Mouse (Mus musculus) cerebellum, adult 8-10 months (tissue): ENCODE data around the gene Farsa.
"Not testable (repeated sequence)": the region's sequence is repeated elsewhere in the genome, so short reads cannot be mapped to it uniquely, and the experiment has no call there.

Source experiments
- DNase-seq: peaks from one replicate; pipeline ENCODE4 v3.0.0; 2022

The Farsa gene

DNA sequence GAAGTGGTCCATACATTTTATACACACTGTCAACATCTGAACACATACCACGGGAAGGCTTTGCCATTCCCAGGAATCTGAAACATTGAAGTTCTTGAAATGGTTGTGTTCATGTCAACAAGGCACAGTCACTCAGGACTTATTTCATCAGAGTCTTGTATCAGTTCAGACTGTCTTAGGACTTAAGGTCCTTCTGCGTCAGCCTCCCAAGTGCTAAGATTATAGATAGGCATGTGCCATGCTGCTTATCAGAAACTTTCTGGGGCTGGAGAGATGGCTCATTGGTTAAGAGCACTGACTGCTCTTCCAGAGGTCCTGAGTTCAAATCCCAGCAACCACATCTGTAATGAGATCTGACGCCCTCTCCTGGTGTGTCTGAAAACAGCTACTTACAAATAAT lies 17.6 kb downstream of the Farsa start:
- DNase-seq = no peak

GRCm38 (mm10) chr8:84877297-84878035 lies 20.7 kb downstream of the Farsa start:
- peak; percentile 75 for DNase-seq

GRCm38 (mm10) chr8:84878915-84879314 lies 22.1 kb downstream of the Farsa start:
- DNase-seq = no peak

DNA sequence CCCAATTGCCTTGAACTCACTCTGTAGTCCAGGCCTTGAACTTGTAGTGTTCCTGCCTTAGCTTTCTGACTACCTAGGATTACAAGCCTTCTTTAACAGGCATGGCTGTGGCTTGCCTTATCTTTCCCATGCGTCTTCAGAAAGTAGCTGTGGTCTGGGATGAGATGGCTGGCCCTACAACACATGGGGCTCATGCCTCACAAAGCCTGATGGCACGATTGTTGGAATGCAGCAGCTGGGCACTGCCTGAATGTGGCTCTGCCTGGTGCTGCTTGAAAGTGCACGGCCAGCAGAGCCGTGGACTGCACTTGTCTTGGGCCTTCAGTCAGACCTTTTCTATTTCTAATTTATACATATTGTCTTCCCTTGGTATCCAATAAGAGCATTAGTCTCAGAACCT lies 27.9 kb downstream of the Farsa start:
- DNase-seq = no peak

DNA sequence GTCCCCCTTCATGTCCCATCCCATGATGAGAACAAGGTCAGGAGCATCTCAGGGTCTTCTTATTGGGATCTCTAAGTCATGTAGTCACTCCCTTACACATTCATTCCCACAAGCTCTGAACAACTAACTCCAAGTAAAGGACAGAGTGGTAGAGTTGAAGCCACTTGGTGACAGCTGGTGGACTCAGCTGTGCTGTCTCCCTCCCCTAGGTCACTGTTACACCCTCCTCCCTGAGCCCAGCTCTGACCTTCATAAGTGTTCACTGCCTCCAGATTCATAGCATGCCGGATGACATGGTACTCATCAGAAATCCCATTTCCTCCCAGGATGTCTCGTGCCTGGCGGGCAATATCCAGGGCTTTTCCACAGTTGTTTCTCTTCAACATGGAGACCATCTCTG lies 31.5 kb downstream of the Farsa start:
- no peak for DNase-seq

DNA sequence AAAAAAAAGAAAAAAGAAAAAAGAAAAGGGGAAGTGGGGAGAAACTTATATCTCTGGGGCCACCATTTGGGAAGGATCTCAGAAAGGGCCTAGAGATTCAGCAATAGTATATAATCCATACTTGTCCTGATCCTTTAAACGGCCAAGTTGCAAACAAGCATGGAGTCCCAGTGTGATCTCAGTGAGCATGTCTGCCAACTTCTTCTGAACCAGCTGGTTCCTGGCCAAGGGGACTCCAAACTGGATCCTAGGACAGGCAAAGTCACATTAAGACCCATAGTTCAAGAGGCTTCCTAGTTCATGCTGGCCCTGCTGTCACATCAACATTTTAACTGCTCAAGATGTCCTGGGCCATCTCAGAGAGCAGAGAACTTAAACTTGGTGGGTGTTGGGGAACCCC lies 32.4 kb downstream of the Farsa start:
- DNase-seq = no peak

DNA sequence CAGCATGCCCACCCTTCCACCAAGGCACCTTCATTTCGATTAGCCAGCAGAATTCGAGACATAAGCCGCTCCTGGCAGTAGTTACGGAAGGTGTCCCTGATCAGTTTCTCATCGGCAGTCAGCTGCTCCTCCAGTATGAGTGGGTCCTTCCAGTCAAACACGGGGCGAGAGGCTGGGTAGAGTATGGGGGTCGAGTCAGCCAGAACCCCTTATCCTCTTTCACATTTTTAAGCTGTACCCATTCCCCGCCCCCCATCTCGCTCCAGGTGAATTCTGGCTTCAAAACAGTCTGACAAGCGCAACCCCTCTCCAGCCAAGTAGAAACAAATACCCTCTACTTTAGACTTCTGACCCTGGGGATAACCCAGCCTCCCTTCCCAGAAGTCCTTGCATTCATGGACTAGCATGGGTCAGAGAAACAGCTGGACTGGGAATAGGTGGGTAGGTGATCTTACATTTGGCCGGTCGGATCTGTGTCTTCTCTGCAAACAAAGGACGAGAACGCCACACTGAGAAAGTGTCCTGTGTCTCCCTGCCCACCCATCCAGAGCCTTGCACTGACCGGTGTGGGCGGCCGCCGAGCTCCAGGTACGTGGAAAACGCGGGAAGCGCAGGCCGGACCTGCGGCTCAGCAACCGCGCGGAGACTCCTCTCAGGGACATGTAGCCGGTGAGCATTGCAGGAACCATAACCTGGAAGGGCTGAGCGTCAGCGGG lies 36.4 kb downstream of the Farsa start:
- DNase-seq = no peak

DNA sequence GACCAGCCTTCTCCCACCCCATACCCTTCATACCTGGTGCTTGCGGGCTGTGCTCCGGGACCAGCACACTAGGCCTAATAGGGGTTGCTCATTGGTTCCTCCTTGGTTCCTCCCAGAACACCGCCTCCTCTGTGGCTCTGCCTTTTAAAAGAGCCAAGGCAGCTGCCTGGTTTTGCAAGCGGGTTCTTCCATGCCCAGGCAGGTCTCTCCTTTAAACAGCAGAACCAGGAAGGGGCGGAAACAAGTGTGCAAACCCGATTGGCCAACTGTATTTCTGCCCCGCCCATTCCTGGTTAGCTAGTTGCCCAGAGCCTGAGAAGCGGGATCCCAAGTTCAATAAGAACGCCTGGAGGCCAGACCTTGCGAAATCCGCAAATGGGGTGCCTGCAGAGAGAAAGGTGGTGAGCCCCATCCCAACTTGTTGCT lies 36.9 kb downstream of the Farsa start, which contains the start of gene Gcdh:
Gene Gcdh, minus strand, starts transcription at position 213 of the 426 bp plus-strand sequence.
- peak; percentile 91 for DNase-seq

DNA sequence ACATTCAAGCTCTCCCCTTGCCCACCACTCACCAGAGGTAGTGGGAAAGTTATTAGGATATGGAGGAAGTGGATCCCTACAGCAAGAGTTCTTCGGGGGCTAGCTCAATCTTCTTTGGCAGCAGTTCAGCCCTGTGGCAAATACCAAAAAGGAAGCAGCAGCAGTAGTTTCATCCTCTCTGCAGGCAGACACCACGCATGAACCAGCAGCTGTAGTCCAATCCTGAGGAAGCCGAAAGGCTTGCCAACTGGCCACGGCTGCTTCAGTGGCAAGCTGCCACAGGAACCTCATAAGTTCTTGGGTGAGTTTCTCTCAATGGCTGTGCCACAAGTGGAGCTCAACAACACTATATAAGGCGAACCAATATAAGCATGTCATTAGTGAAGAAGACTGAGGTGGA lies 39.2 kb downstream of the Farsa start:
- DNase-seq = no peak

- DNase-seq = no peak
Observed at GRCm38 (mm10) chr8:84901071-84901470, 44.3 kb downstream of the Farsa start.

GRCm38 (mm10) chr8:84901752-84902151 lies 45.0 kb downstream of the Farsa start, which contains the start of gene Klf1:
Gene Klf1 (plus strand): TSS chr8:84901928.
- no peak for DNase-seq

DNA sequence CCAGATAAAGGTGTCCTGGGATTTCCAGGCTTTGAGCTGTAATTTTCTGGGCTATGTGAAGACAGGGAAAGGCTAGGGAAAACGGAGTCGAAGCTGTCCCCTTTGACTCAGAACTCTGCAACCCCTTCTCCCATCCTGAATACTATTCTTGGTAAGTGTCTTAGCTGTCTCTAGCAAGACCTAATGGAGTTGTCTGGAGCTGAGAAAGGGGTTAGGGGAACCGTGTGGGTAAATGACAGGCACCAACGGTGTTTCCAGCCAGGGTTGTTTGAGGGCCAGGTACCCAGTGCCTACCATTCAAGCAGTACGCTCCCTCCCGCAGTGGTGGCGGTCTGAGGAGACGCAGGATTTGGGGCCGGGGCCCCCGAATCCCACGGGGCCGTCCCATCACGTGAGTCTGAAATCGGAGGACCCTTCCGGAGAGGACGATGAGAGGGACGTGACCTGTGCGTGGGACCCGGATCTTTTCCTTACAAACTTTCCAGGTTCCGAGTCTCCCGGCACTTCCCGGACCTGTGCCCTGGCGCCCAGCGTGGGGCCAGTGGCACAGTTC lies 45.7 kb downstream of the Farsa start:
- peak; percentile 48 for DNase-seq

GRCm38 (mm10) chr8:84902920-84903661 lies 46.3 kb downstream of the Farsa start:
- DNase-seq = peak; percentile 97

DNA sequence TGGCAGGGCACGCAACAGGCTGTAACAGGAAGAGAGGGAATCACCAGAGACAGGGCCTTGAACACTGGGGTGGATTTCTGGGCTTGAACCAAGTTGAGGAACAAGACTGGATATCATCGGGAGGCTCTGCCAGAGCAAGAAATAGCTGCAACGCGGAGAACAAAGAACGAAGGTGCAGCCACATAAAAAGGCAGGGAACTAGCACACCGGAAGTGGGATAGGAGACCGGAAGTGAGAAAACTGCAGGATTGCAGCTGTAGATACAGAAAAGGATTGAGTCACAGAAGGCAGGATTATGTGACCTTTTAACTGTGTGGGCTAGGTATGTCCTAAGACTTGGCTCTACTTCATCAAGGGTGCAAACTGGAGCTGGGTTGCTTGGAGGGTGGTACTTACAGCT lies 47.6 kb downstream of the Farsa start:
- DNase-seq = no peak

- DNase-seq = no peak
Observed at GRCm38 (mm10) chr8:84907037-84907436, 50.2 kb downstream of the Farsa start.

DNA sequence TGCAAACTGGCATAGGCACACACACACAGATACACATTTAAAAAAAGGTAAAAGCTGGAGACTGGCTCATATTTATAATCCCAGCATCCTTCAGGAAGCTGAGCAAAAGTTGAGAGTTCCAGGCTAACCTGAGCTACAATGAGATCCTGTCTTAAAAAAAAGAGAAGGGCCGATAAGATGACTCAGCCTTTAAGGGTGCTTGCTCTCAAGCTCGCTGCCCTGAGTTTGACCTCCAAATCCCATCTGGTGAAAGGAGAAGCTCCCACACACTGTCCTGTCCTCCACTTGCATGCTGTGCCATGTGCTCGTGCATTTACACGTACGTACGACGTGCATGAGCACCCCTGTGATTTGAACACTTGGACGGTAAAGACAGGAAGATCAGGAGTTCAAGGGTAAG lies 50.7 kb downstream of the Farsa start:
- DNase-seq = no peak

GRCm38 (mm10) chr8:84907979-84908378 lies 51.2 kb downstream of the Farsa start:
- not testable (repeated sequence) for DNase-seq

DNA sequence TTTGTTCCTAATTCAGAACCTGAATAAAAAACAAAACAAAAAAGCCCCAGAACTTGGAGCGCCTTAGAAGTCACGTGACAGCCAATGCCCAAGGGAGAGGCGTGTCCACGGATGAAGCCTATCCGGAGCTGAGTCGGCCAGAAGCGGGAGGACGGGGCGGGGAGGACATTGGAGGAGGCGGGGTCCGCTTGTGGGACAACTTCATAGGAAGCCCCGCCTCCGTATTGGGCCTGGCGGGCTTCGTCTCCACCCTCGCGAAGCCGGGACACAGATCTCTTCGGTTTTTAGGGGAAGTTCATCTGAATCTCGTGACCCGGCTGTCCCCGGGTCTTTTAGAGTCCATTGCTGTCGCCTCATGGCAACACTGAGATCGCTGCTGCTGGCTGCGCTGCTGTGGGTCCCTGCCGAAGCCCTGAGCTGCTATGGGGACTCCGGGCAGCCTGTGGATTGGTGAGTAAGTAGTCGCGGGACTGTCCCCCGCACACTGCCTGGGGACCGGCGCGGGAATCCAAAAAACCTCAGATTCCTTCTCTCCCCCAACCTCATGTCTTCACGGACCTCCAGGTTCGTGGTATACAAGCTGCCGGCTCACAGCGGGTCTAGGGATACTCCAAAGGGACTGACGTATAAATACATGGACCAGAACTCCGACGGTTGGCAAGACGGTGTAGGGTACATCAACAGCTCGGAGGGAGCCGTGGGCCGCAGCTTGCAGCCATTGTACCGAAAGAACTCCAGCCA lies 51.8 kb downstream of the Farsa start, which contains the start of gene Dnase2a:
Gene Dnase2a, plus strand, starts transcription at position 140 of the 741 bp plus-strand sequence.
- peak; percentile 77 for DNase-seq

DNA sequence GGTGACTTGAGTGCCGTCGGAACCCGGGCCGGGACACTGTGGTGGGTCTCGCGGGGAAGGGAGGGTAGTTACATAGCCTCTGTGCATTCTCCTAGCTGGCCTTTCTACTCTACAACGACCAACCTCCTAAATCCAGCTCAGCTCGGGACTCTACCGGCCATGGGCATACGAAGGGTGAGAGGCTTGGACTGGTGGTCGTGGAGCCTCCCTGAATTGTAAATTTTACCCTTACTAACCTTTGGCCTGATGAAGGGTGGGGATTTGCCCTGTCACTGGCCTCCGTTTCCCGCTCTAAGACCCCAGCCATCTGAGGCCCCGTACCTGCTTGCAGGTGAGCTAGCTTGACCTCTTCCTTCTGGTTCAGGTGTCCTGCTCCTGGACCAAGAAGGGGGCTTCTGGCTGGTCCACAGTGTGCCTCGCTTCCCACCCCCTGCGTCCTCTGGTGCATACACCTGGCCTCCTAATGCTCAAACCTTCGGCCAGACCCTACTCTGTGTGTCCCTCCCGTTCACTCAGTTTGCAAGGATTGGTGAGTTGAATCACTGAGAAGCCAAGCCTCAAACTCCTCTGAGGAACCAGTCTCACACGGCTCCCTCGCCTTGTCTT lies 52.5 kb downstream of the Farsa start:
- DNase-seq = no peak

- DNase-seq = no peak
Observed at GRCm38 (mm10) chr8:84909949-84910348, 53.2 kb downstream of the Farsa start.

- DNase-seq = peak; percentile 77
Observed at GRCm38 (mm10) chr8:84910551-84910950, 53.8 kb downstream of the Farsa start.

GRCm38 (mm10) chr8:84911854-84912253 lies 55.1 kb downstream of the Farsa start:
- DNase-seq = no peak
